Mouse (Mus musculus) cortical plate, adult 2 months (tissue): ENCODE measurements at regions not wholly inside any gene's neighbourhood (a gene's known extent, or its start where the extent isn't known, plus 50 kb on each side); places are given as distances from the start of the nearest gene placed in this dataset.

Experiments
- H3K27ac ChIP-seq: fragments of 200-500 bp; 2 replicates; pipeline ENCODE4 v1.5.1; 2012; ENCODE audit warnings: low read length, control low read depth, inconsistent platforms; ENCODE audit not compliant: insufficient read depth
- H3K4me1 ChIP-seq: fragments of 200-500 bp; 2 replicates; pipeline ENCODE4 v1.6.1; 2011; ENCODE audit warnings: low read length; ENCODE audit not compliant: control insufficient read depth, insufficient read depth
- H3K4me3 ChIP-seq: fragments of 200-500 bp; 2 replicates; pipeline ENCODE4 v1.5.1; 2011; ENCODE audit warnings: mild to moderate bottlenecking, low read length, control low read depth; ENCODE audit not compliant: insufficient read depth
- CTCF ChIP-seq: fragments of 200-500 bp; IDR thresholded peaks from 2 replicates; pipeline ENCODE4 v1.5.1; 2011; ENCODE audit warnings: mild to moderate bottlenecking, control low read depth, low read length; ENCODE audit not compliant: insufficient read depth; ENCODE audit errors: extremely low read depth
- POLR2A ChIP-seq: fragments of 200-500 bp; IDR thresholded peaks from 2 replicates; pipeline ENCODE4 v1.6.1; 2011; ENCODE audit warnings: mild to moderate bottlenecking, low read length, control low read depth; ENCODE audit not compliant: insufficient read depth; ENCODE audit errors: extremely low read depth

GRCm38 (mm10) chr12:71370091-71370490 is 60.4 kb downstream of the Dact1 start:
- H3K27ac ChIP-seq, result no peak overlapping the region
- no peak for TF ChIP-seq CTCF
- no peak for TF ChIP-seq POLR2A
- peaks cover 2% of the 10 kb centered on the region for H3K4me1 ChIP-seq
- H3K4me3 ChIP-seq, result no peak overlapping the region

GRCm38 (mm10) chr12:71371948-71372347 is 62.3 kb downstream of the Dact1 start:
- peaks cover 2% of the 10 kb centered on the region for H3K4me1 ChIP-seq
- no peak overlapping the region for H3K4me3 ChIP-seq
- no peak overlapping the region for H3K27ac ChIP-seq
- TF ChIP-seq CTCF (no peak), POLR2A (no peak)

- Histone ChIP-seq H3K4me3 (no peak overlapping the region), H3K4me1 (peaks cover 2% of the 10 kb centered on the region), H3K27ac (no peak overlapping the region)
- TF ChIP-seq CTCF (no peak), POLR2A (no peak)
These were observed 63.9 kb downstream of the Dact1 start for GRCm38 (mm10) chr12:71373633-71374032.

GRCm38 (mm10) chr12:71376446-71376845 is 66.8 kb downstream of the Dact1 start:
- TF ChIP-seq CTCF (no peak), POLR2A (no peak)
- Histone ChIP-seq H3K27ac (no peak overlapping the region), H3K4me1 (peaks cover 2% of the 10 kb centered on the region), H3K4me3 (no peak overlapping the region)

GRCm38 (mm10) chr12:71376966-71377365 is 67.3 kb downstream of the Dact1 start:
- H3K4me1 ChIP-seq, result no peaks in the 10 kb centered on the region
- H3K27ac ChIP-seq, result no peak overlapping the region
- H3K4me3 ChIP-seq, result no peak overlapping the region; the same call in 1 of the 2 replicates
- no peak for TF ChIP-seq POLR2A
- TF ChIP-seq CTCF, result no peak

- H3K4me3 ChIP-seq, result no peak overlapping the region
- H3K27ac ChIP-seq, result no peak overlapping the region
- no peaks in the 10 kb centered on the region for H3K4me1 ChIP-seq
- no peak for TF ChIP-seq CTCF
- no peak for TF ChIP-seq POLR2A
These were observed 70.1 kb downstream of the Dact1 start for GRCm38 (mm10) chr12:71379626-71380423.

- no peak overlapping the region for H3K4me3 ChIP-seq
- no peaks in the 10 kb centered on the region for H3K4me1 ChIP-seq
- H3K27ac ChIP-seq, result no peak overlapping the region
- TF ChIP-seq POLR2A, result no peak
- no peak for TF ChIP-seq CTCF
These were observed 70.7 kb downstream of the Dact1 start for GRCm38 (mm10) chr12:71380424-71380761.

GRCm38 (mm10) chr12:71386251-71386650 is 76.6 kb downstream of the Dact1 start:
- no peak overlapping the region for H3K4me3 ChIP-seq
- no peak overlapping the region for H3K27ac ChIP-seq
- TF ChIP-seq POLR2A (no peak), CTCF (no peak)
- no peaks in the 10 kb centered on the region for H3K4me1 ChIP-seq

- TF ChIP-seq POLR2A, result no peak
- no peak for TF ChIP-seq CTCF
- Histone ChIP-seq H3K27ac (no peak overlapping the region), H3K4me1 (peaks cover 2% of the 10 kb centered on the region), H3K4me3 (no peak overlapping the region)
These were observed 81.8 kb downstream of the Dact1 start for GRCm38 (mm10) chr12:71391481-71391880.

GRCm38 (mm10) chr12:71393752-71394151 is 84.1 kb downstream of the Dact1 start:
- no peak overlapping the region for H3K4me3 ChIP-seq
- TF ChIP-seq POLR2A (no peak), CTCF (no peak)
- no peak overlapping the region for H3K27ac ChIP-seq
- H3K4me1 ChIP-seq, result peaks cover 4% of the 10 kb centered on the region
